Mouse (Mus musculus) layer of hippocampus, postnatal 14 days (tissue): ENCODE results near the gene Pabpn1l. TPM values are rescaled to one million over a fixed set of nuclear protein-coding genes. Genes with fewer than 3 reads are reported as not detected.

Source experiments
- DNase-seq, 2 experiments: peaks; one replicate each; pipeline ENCODE4 v3.0.0; 2021 to 2022; ENCODE audit warnings: low spot score in 2 of 2, mixed read lengths in 1 of 2
- long read RNA-seq, 2 experiments: library from polyadenylated mRNA; stranded (forward); transcript quantifications; one replicate each; pipeline ENCODE4 v2.0.0; 2021
- total RNA-seq, 2 experiments: library from RNA; stranded (reverse); gene quantifications; 2 replicates each; pipeline ENCODE4 v1.2.3; 2021

Gene Pabpn1l
- not detected for total RNA-seq
- long read RNA-seq, experiment 1: 0 reads
- long read RNA-seq, experiment 2: 0 reads

DNA sequence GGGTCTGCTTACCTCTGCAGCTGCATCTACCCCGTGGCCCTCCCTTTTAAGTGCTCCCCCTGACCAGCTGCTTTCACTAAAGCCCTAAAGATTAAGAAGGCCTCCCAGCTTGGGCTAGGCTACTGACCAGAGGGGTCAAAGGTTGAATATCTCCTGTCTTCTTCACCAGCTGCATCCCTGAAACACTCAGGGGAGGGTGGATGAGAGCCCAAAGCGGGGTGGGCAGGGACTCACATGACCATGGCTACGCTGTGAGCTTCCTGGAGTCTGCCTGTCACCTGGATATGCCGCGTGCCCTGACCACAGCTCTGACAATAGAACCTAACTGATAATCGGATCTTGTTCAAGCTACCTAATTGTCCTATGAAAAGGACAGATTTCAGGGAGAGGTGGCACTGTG lies at the start of gene Pabpn1l:
Gene Pabpn1l (minus strand): TSS at position 13 of the 400 bp plus-strand sequence.
- no peak for DNase-seq

DNA sequence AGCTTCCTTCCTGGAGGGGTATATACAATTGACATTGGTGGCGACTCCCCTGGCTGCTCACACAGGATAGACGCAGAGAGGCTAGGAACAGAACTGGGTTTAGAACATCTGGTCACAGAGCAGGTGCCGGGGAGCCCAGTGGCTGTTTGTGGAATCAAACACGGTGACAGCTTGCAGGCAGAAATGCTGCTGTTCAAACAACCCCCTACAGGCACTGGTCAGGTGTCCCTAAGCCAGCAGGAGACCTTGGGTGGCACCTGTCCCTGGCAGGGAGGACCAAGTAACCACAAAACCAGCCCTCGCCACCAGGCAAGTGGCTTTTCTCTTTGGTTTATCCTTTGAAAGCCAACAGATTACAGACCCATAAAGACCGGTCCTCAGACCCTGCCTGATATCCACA lies 49.4 kb upstream of the Pabpn1l start:
- DNase-seq: no peak

DNA sequence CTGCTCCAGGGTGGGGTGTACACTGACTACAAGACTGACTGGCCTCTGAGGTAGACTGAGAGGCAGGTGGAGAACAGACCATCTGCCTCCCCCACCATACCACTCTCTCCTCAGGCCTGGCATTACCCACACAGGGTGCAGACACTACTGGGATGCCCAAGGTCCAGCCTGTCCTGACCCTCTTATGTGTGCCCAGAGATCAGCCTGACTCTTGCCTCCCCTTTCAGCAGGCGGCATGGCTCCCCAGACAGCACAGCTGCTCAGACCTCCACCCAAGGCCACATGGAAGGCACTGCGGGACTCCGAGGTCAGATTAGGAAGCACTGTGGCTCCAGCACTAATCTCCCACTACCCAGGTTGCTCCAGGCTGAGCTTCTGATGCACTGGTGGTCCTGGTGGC lies 48.2 kb upstream of the Pabpn1l start:
- DNase-seq: no peak

DNA sequence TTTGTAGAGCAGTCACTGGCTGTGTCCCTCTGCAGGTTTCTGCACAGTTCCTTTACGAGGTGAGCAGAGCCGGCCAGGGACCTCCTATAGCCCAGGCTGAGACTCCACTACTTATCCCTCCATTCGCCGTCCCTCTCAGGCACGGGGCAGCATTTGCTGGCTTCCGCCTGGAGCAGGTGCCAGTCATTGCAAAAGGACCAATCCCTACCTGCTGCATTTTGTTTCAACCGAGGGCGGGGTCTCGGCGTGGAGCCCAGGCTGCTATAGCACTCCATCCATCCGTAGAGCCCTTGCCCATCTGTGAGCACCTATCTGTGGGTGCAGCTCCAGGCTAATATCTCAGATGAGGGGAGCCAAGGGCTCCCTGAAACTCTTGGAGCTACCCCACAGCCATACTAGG lies 47.5 kb upstream of the Pabpn1l start:
- no peak for DNase-seq

DNA sequence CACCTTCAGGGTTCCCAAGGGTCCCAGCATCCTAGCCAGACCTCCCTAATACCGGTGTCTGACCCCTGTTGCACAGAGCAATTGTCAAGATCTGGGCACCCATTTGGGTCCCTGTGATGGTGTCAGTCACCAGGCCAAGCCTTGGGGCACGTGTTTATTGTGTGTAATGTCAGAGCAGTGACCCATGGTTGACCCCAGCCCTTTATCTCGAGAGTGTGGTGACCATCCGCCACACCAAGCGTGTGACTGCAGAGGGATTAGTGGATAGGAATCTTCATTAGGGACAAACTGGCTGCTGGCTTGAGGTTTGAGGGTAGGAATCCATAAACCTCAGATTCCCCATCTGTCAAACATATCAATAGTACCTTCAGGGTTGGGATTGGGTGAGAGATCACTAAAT lies 46.8 kb upstream of the Pabpn1l start:
- DNase-seq: no peak

DNA sequence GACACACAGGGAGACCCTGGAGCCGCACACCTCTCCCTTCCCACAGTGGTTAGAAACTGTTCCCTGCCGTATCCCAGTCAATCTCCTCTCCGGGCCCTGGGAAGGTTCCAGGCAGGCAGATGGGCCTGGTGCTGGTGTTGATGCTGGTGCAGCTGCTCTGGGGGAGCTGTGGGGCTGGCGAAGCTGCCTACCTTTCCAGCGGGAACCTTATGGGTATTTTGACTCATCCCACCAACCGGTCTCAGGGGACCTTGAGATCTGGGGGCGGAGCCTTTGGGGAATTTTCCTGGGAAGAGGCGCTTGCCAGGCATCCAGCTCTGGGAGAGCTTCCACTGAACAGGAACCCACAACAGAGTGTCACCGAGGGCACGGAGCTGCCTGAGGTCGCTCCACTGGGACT lies 45.3 kb upstream of the Pabpn1l start:
- DNase-seq: peak in 1 of 2 experiments; percentile 42

DNA sequence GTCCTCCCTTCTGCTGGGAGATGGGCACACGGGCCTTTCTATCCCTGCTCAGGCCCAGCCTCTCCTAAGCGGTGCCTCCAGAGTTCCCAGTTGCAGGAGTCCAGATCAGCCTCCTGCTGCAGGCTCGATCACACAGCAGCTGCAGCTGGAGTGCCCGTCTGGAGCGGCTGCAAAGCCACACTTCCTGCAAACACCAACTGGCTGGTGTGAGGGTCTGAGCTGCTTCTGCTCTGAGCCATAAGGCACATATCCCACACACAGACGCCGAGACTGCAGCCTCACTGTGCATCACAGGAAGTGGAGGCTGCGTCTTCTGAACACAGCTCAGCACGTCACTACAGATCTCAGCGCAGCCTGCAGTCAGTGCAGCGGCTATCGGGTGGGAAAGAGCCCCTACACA lies 44.3 kb upstream of the Pabpn1l start:
- peak; percentile 37 to 45 for DNase-seq

DNA sequence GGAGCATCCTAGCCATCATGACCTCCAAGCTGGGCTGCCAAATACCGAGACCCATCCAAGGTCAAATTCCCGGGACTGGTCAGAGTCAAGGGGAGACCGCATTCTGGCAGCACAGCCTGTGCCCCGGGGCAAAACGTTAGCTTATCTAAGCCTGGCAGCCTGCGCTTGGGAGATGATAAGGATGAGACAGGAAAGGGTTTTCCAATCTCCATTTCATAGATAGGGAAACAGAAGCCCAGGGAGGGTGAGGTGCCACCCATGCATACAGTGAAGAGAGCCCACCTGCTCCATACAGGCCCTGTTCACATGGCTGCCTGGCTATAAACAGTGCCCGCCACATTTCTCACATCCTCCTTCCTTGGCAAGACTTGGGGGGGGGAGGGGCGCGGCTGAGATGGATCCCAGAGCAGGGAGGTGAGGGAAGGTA lies 43.8 kb upstream of the Pabpn1l start:
- no peak for DNase-seq

DNA sequence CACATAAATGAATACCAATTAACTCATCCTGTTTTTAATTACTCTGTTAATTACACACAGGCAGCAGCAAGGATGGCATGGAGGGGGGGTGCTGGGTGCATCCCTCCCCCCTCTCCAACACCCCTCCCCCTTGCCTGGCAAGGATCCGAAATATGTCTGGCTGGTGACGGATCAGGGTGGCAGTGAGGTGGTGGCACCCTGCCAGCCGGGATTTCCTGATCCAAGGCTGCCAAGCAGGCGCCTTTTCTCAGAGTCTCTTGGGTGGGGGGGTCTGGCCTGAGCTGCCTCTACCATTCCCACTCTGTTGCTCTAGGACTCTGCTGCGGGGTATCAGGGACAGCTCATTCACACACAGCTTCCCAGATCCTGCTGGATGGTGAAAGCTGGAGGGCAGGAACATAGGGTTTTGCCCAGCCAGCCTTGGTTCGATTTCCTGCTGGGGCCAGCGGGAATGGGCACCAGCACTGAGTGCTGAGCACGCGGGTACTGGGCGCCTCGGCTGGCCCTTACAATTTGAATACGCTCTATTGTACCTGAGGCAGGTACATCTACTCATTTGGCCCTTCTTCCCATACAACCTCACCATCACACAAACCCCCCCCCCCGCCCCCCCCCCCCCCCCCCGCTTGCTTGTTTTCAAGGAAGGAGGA lies 43.3 kb upstream of the Pabpn1l start:
- peak; percentile 48 to 51 for DNase-seq

DNA sequence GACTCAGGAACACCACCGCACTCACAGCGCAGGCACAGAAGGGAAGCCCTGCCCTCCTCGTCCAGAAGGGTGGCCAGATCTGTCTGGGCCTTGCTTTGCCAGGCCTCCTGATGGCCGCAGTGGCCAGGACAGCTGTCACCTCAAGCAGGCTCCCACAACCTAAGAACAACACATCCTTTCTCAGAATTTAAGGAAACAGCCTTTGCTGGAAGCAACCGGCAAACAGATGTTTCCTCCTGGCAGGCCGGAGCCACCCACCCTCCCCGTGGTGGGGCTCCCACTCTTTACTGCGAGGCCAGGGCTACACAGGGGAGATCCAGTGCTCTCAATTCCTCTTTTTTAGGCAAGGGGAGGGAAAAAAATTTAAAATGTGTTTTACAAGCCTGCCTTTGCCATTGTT lies 42.7 kb upstream of the Pabpn1l start:
- peak; percentile 28 to 46 for DNase-seq

DNA sequence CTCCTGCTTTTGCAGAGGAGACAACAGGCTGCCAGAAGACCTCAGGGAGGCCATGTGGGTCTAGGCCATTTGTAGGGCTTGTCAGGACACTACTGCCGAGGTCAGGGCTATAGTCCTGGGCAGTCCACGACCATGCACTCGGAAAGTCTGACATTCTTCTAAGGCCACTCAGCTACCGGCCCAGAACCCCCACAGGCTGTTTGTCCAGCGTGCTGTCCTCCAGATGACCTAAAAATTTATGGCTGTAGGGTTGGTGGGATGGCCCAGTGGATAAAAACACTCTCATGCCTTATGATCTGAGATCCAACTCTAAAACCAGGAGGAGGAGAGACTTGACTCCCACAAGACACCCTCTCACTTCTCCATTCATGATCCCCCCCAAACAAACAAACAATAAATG lies 41.1 kb upstream of the Pabpn1l start:
- DNase-seq: no peak

DNA sequence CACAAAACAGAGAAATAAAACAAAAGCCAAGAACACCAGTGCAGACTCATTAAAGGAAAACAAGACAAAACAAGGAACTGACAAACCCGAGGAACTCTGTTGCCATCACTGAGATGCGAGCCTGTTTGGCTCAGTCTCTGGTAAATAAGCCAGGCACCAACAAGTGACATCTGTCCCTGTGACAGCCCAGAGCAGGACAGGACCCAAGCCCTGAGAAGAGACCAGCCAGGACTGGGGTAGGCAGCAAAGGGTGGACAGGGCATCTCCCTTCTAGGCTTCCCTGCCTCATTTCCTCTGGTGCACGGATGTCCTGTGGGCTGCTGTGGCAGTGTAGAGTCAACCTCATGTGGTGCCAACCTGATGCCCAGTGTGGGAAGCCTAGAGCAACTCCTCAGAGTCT lies 40.6 kb upstream of the Pabpn1l start:
- no peak for DNase-seq

DNA sequence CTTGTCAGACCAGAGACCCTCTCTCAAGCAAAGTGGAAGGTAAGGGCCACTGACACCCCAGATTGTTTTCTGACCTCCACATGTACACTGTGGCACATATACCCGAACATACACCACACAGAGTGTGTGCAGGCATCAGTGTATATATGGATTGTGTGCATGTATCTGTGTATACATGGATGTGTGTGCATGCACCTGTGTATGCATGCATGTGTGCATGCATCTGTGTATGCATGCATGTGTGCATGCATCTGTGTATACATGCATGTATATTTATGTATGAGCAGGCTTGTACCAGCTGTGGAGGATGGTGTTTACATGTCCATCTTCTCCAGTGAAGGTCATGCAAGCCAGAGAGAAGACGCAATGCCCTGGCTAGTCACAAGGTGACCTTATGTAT lies 39.4 kb upstream of the Pabpn1l start:
- DNase-seq: no peak

DNA sequence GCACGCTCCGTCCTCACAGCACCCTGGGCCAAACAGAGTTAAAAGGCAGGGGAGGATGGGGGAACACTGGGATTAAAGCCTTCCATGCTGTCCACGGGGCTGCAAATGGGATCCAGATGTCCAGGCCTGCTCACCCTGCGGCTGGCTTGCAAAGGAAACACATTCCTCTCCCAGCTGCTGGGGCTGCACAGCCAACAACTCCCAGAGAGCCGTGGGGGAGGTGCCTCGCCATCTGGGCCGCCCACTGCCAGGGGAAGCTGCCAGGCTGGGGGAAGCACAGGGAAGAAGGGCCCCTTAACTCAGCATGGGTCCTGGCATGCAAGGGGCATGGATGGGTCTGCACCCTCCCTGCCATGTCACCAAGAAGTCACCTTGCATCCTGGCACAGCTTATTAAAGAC lies 38.6 kb upstream of the Pabpn1l start:
- DNase-seq: peak; percentile 70 to 78

DNA sequence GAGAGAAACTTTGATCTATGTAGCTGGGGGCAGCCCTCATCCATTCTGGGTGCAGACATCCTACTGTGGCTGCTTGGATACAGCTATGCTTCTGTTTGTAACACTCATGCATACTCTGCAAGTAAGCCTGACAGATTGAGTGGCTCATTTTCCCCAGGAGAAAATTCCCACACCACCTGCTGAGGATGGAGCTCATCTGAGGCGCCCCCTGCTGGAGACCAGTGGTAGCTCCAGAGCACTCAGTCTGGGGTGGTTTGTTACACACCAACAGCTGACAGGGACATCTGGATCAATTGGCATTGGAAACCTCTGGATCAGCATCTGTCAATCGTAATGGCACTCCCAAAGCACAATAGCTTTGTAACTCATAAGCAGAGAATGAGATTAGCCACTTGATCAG lies 37.5 kb upstream of the Pabpn1l start:
- no peak for DNase-seq

DNA sequence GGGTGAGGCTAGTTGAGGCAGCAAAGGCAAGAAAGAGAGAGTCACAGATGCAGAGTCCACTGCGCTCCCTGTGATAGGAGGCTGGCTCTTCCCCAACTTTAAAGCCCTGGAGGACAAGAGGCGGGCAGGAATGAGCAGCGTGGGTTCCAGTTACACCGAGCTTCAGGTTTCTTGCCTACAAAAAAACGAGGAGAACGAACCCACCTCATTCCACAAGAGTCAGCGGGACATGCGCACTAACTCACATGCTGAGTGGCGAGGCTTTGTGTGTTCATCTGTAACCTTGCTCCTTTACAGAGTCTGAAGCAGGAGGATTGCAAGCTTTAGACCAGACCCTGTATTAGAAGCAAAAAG lies 36.2 kb upstream of the Pabpn1l start:
- DNase-seq: no peak

DNA sequence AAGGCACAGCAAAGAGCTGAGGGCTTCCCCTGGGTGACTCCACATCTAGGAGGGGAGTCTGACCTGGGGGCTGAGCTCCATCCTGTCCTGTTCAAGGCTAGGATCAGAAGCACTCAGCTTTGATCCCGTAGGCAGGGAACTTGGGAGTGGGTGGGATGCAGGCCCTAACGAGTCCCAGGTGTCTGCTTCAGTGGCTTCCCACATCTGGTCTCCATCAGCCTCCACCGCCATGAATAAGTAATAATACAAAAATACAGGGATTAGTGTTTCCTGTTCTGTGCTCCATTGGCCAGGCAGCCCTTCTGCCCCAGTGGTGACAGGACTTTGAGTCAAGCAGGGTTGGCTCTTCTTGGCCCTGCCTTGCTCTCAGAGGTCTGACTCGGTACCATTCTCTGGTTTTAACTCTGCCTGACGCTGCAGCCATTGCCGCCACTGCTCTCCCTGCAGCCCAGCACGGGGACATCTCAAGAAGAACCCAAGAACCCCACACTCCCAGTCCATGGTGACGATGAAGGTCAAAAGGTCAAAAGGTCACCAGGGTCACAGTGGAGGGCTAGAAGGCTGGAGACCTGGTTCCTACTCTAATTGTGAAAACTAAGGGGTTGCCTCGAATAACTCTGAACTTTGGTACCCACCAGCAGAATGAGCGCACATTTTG lies 35.7 kb upstream of the Pabpn1l start:
- no peak for DNase-seq

DNA sequence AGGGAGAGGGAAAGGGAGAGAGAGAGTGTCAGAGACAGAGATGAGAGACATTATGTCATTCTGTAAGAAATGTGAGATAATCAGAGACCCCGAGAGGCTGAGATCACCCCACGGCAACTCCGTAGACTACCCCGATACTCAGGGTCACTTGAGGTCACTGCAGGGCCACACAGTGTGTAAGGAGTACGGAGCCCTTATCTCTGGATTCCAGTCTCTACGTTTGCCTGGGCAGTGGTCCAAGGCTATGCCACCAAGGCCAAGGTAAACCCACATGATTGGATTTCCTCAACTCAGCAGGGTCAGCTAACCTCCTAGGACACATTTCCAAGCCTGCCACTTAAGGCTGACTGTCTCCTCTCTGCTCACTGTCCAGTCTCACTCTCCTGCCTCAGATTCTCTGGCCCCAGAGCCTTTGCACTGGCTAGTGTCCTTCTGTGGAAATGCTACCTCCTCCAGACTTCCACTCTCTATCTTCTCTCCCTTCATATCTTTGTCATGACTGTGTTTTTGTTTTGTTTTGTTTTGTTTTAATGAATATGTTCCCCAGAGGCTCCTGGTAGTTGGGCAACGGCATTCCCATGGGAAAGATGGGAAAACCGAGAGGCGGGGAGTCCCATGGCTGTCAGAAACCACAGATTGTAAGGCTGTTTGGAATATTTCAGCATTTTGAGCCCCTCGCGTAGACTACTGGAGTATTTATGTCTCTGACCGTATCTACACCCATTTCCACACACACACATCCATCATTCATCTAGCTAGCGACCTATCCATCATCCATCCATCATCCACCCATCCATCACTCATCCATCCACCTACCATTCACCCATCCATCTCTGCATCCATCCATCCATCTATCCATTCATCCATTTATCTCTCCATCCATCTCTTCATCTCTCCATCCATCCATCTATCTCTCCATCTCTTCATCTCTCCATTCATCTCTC lies 33.8 kb upstream of the Pabpn1l start:
- no peak for DNase-seq

DNA sequence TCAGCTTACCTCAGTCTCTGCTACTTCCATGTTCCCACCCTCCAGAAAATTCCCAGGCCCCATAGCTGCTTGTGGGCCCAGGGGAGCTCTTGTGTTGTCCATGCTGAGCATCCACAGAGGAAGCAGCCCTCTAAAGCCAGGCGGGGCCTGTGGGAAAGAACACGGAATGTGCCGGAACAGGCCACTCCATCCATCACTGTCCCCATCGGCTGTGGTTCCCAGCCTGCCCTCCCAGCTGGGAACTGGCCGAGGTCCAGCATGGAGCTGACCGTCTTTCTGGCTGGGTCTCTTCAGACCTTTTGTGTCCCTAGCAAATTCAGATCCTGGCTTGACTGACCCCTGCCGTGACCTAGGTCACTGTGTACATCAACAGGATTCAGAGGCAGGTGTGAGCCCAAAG lies 32.2 kb upstream of the Pabpn1l start:
- DNase-seq: no peak

DNA sequence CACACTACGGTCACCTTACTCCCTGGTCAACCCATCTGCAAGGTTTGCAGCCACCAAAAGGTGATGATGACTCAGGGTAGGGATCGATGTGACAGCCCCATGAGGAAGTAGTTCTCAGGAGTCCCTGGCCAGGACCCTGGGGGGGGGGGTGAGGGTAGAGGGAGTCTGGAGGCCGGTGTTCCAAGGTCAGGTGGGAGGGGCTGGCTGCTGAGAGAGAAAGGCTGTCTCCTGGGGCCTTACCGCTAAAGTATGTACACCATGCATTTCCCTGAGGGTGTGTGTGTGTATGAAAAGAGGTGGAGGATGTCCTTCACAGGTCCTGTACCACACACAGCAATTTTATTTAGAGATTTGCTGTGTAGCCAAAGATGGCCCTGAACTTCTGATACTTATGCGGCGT lies 30.1 kb upstream of the Pabpn1l start:
- no peak for DNase-seq

DNA sequence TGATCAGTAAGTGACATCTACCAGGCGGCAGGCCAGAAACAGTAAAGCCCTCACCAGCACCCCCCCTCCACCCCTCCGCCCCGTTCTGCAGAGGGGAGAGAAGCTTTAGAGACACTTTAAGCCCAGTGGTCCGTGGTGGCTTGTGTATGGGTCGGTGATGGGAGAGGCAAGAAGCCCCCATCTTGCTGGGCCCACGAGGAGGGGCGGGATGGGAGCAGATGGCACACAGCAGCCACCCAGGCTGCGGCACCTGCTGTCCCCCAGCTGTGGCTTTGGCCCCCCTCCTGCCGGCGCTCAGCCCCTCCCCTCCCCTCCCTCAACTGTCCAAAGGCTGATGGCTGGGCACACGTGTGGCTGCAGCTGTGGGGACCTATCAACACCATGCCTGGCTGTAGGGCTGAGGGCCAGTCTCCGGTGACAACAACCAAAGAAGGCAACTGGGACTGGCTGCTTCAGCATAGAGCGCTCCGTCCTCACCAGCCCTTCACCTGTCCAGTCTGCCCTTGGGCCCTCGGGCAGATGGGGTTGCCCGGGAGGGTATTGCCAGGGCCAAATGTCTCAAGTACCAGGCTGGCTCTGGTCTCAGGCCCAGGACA lies 28.9 kb upstream of the Pabpn1l start:
- no peak for DNase-seq
